In genomic region chr17:30658152-30658544, GRCm38 (mm10) we compare ENCODE assay signal across 7 mouse cellular contexts. TPM values are rescaled to one million over a fixed set of nuclear protein-coding genes. Genes with fewer than 3 reads are reported as not detected.
A peak's percentile ranks its signal among the peaks of the same experiment; 100 is the strongest.
DNase-seq lines count a peak whose midpoint lies in the region; ATAC-seq and TF ChIP-seq lines count a peak whose summit lies in the region.

No protein-coding gene starts in this region.

- DNase-seq in embryonic facial prominence, embryonic 11.5 days (ENCODE audit: low spot score) = peak; percentile 79
- DNase-seq in heart, embryonic 10.5 days (ENCODE audit: low spot score) = peak; percentile 80
- peak; percentile 62 to 85 for DNase-seq in spleen, postnatal 4 days (ENCODE audit: low spot score in 2 of 2)

- no peaks in the 10 kb centered on the region for H3K27me3 ChIP-seq in embryonic facial prominence, embryonic 11.5 days (ENCODE audit: control insufficient read depth, insufficient read depth, low read length)
- H3K27me3 ChIP-seq in heart, embryonic 10.5 days (ENCODE audit: insufficient read depth, poor library complexity, severe bottlenecking) = no peaks in the 10 kb centered on the region
- no peaks in the 10 kb centered on the region for H3K27me3 ChIP-seq in kidney, embryonic 14.5 days (ENCODE audit: control insufficient read depth, insufficient read depth, low read length)
- no peaks in the 10 kb centered on the region for H3K27me3 ChIP-seq in limb, embryonic 13.5 days
- no peaks in the 10 kb centered on the region for H3K27me3 ChIP-seq in midbrain, embryonic 16.5 days (ENCODE audit: control insufficient read depth, insufficient read depth, low read depth, low read length)

- no peaks in the 10 kb centered on the region for H3K4me1 ChIP-seq in bone marrow, adult 2 months (ENCODE audit: control insufficient read depth, insufficient read depth, low read length)
- H3K4me1 ChIP-seq in embryonic facial prominence, embryonic 11.5 days (ENCODE audit: control insufficient read depth, insufficient read depth, low read length) = no peaks in the 10 kb centered on the region
- peaks cover 4% of the 10 kb centered on the region; the same call in 1 of the 2 replicates for H3K4me1 ChIP-seq in heart, embryonic 10.5 days
- no peaks in the 10 kb centered on the region for H3K4me1 ChIP-seq in kidney, embryonic 14.5 days (ENCODE audit: control insufficient read depth, insufficient read depth, low read length)
- H3K4me1 ChIP-seq in limb, embryonic 13.5 days = peaks cover 7% of the 10 kb centered on the region; the same call in 1 of the 2 replicates
- peaks cover 8% of the 10 kb centered on the region for H3K4me1 ChIP-seq in midbrain, embryonic 16.5 days (ENCODE audit: control insufficient read depth, insufficient read depth, low read length)

- H3K36me3 ChIP-seq in embryonic facial prominence, embryonic 11.5 days (replicated peaks; ENCODE audit: control insufficient read depth, insufficient read depth, low read depth, low read length) = no peaks in the 10 kb centered on the region
- peaks cover 3% of the 10 kb centered on the region; the same call in 1 of the 2 replicates for H3K36me3 ChIP-seq in heart, embryonic 10.5 days
- H3K36me3 ChIP-seq in kidney, embryonic 14.5 days (ENCODE audit: control insufficient read depth, insufficient read depth, low read length) = no peaks in the 10 kb centered on the region
- no peaks in the 10 kb centered on the region for H3K36me3 ChIP-seq in limb, embryonic 13.5 days
- no peaks in the 10 kb centered on the region for H3K36me3 ChIP-seq in midbrain, embryonic 16.5 days (ENCODE audit: control insufficient read depth, insufficient read depth, low read length)

- TF ChIP-seq CTCF in bone marrow, adult 2 months (IDR thresholded peaks at IDR 0.05; ENCODE audit: control insufficient read depth, insufficient read depth, low read length) = no peak

- no peak; the same call in 1 of the 2 replicates for ATAC-seq in embryonic facial prominence, embryonic 11.5 days (replicated peaks; ENCODE audit: insufficient number of reproducible peaks, low FRiP score, low TSS enrichment, low read depth)
- peak; percentile 81 for ATAC-seq in kidney, embryonic 14.5 days (ENCODE audit: low FRiP score, low TSS enrichment)
- peak; percentile 67 for ATAC-seq in limb, embryonic 13.5 days (ENCODE audit: low FRiP score, low read depth)
- peak; percentile 81 for ATAC-seq in midbrain, embryonic 16.5 days

- peak overlapping the region; percentile 35; the same call in 1 of the 2 replicates for H3K9ac ChIP-seq in embryonic facial prominence, embryonic 11.5 days (replicated peaks; ENCODE audit: low read length)
- H3K9ac ChIP-seq in kidney, embryonic 14.5 days (ENCODE audit: low read depth, low read length) = peak overlapping the region; percentile 14; the same call in 1 of the 2 replicates
- H3K9ac ChIP-seq in limb, embryonic 13.5 days = peak overlapping the region; percentile 45; the same call in 1 of the 2 replicates
- 0 out of 2 replicates have a peak overlapping the region, but pooled peaks have one; percentile 58 for H3K9ac ChIP-seq in midbrain, embryonic 16.5 days (ENCODE audit: low read depth, low read length)

- H3K27ac ChIP-seq in bone marrow, adult 2 months (ENCODE audit: control insufficient read depth, insufficient read depth, low read depth, low read length, poor library complexity) = no peak overlapping the region
- no peak overlapping the region for H3K27ac ChIP-seq in embryonic facial prominence, embryonic 11.5 days (replicated peaks; ENCODE audit: low read depth, low read length)
- peak overlapping the region; percentile 2; the same call in 1 of the 2 replicates for H3K27ac ChIP-seq in heart, embryonic 10.5 days
- H3K27ac ChIP-seq in kidney, embryonic 14.5 days (ENCODE audit: low read depth, low read length) = peak overlapping the region; percentile 13; the same call in 1 of the 2 replicates
- H3K27ac ChIP-seq in limb, embryonic 13.5 days = peak overlapping the region; percentile 48; the same call in 1 of the 2 replicates
- H3K27ac ChIP-seq in midbrain, embryonic 16.5 days (ENCODE audit: low read length) = peak overlapping the region; percentile 71

- WGBS in bone marrow, adult 2 months = 44% methylated on average over 13 of the region's 13 CpGs
- WGBS in embryonic facial prominence, embryonic 11.5 days = 10% methylated on average over 13 of the region's 13 CpGs
- WGBS in heart, embryonic 10.5 days = 12% methylated on average over 13 of the region's 13 CpGs
- 9% methylated on average over 13 of the region's 13 CpGs for WGBS in kidney, embryonic 14.5 days
- WGBS in limb, embryonic 13.5 days = 11% methylated on average over 13 of the region's 13 CpGs
- WGBS in midbrain, embryonic 16.5 days = 9% methylated on average over 13 of the region's 13 CpGs

- peak overlapping the region; percentile 45 for H3K4me3 ChIP-seq in bone marrow, adult 2 months (replicated peaks; ENCODE audit: control insufficient read depth, low read depth, low read length)
- peak overlapping the region; percentile 31 for H3K4me3 ChIP-seq in embryonic facial prominence, embryonic 11.5 days (ENCODE audit: low read depth, low read length)
- peak overlapping the region; percentile 47 for H3K4me3 ChIP-seq in heart, embryonic 10.5 days
- H3K4me3 ChIP-seq in kidney, embryonic 14.5 days (ENCODE audit: low read length) = peak overlapping the region; percentile 22
- H3K4me3 ChIP-seq in limb, embryonic 13.5 days = peak overlapping the region; percentile 42
- H3K4me3 ChIP-seq in midbrain, embryonic 16.5 days (ENCODE audit: low read depth, low read length) = peak overlapping the region; percentile 34

- no peak for TF ChIP-seq POLR2A in bone marrow, adult 2 months (IDR thresholded peaks at IDR 0.05; ENCODE audit: borderline replicate concordance, control insufficient read depth, low read depth, low read length)

- H3K4me2 ChIP-seq in embryonic facial prominence, embryonic 11.5 days (ENCODE audit: low read depth, low read length) = peak overlapping the region; percentile 14
- H3K4me2 ChIP-seq in kidney, embryonic 14.5 days (replicated peaks; ENCODE audit: low read depth, low read length) = peak overlapping the region; percentile 31
- H3K4me2 ChIP-seq in limb, embryonic 13.5 days (replicated peaks) = peak overlapping the region; percentile 64
- peak overlapping the region; percentile 54 for H3K4me2 ChIP-seq in midbrain, embryonic 16.5 days (ENCODE audit: low read length)

- H3K9me3 ChIP-seq in embryonic facial prominence, embryonic 11.5 days (replicated peaks; ENCODE audit: control insufficient read depth, low read length) = no peaks in the 10 kb centered on the region
- H3K9me3 ChIP-seq in heart, embryonic 10.5 days = no peaks in the 10 kb centered on the region
- H3K9me3 ChIP-seq in kidney, embryonic 14.5 days (ENCODE audit: control insufficient read depth, low read length) = no peaks in the 10 kb centered on the region; the same call in 1 of the 2 replicates
- H3K9me3 ChIP-seq in limb, embryonic 13.5 days = no peaks in the 10 kb centered on the region
- H3K9me3 ChIP-seq in midbrain, embryonic 16.5 days (replicated peaks; ENCODE audit: control insufficient read depth, low read length, poor library complexity, severe bottlenecking) = no peaks in the 10 kb centered on the region

RNA-seq across cellular contexts. Expression of gene Glo1, which starts 31.5 kb away (rescaled TPM):
- polyA plus RNA-seq in bone marrow, adult 2 months (2011; ENCODE audit: insufficient read depth, insufficient read length, low replicate concordance, missing spikeins) = 65.2 and 80.9 TPM in 2 replicates
- polyA plus RNA-seq in embryonic facial prominence, embryonic 11.5 days (2014; fragmentation: Nextera tagmentation; extraction: Ambion mirVana) = 268 and 275 TPM in 2 replicates
- polyA plus RNA-seq in heart, embryonic 10.5 days (2016; fragmentation: Nextera tagmentation; extraction: Ambion mirVana) = 219 and 228 TPM in 2 replicates
- polyA plus RNA-seq in kidney, embryonic 14.5 days (2014; fragmentation: Nextera tagmentation; extraction: Ambion mirVana) = 233 and 242 TPM in 2 replicates
- 209 and 211 TPM in 2 replicates for polyA plus RNA-seq in limb, embryonic 13.5 days (2015; fragmentation: Nextera tagmentation; extraction: Ambion mirVana)
- polyA plus RNA-seq in midbrain, embryonic 16.5 days (2015; fragmentation: Nextera tagmentation; extraction: Ambion mirVana) = 160 and 162 TPM in 2 replicates

RNA-seq across cellular contexts. Expression of gene Dnah8, which starts 34.0 kb away (rescaled TPM):
- 9.6 and 24.6 TPM in 2 replicates for polyA plus RNA-seq in bone marrow, adult 2 months (2011; ENCODE audit: insufficient read depth, insufficient read length, low replicate concordance, missing spikeins)
- polyA plus RNA-seq in embryonic facial prominence, embryonic 11.5 days (2014; fragmentation: Nextera tagmentation; extraction: Ambion mirVana) = 1.3 and 1.5 TPM in 2 replicates
- polyA plus RNA-seq in heart, embryonic 10.5 days (2016; fragmentation: Nextera tagmentation; extraction: Ambion mirVana) = 3.0 and 3.4 TPM in 2 replicates
- polyA plus RNA-seq in kidney, embryonic 14.5 days (2014; fragmentation: Nextera tagmentation; extraction: Ambion mirVana) = 0.57 and 0.61 TPM in 2 replicates
- 0.72 and 1.1 TPM in 2 replicates for polyA plus RNA-seq in limb, embryonic 13.5 days (2015; fragmentation: Nextera tagmentation; extraction: Ambion mirVana)
- 2.0 and 2.9 TPM in 2 replicates for polyA plus RNA-seq in midbrain, embryonic 16.5 days (2015; fragmentation: Nextera tagmentation; extraction: Ambion mirVana)

Comparison
In these comparisons a context has a peak if more than half of its experiments do, and no peak if none do; other contexts are left out.
1. H3K27ac ChIP-seq: peak in heart, embryonic 10.5 days (single experiment), kidney, embryonic 14.5 days (single experiment), limb, embryonic 13.5 days (single experiment) and midbrain, embryonic 16.5 days (single experiment); none in bone marrow, adult 2 months (single experiment) and embryonic facial prominence, embryonic 11.5 days (single experiment).
2. H3K4me2 ChIP-seq: peak in every context shown above with its lines; median percentile 64 in limb, embryonic 13.5 days; 54 in midbrain, embryonic 16.5 days; 31 in kidney, embryonic 14.5 days; 14 in embryonic facial prominence, embryonic 11.5 days.
3. Peak in every context shown above with its lines, with median percentiles within 50 percentile points of each other: H3K4me3 ChIP-seq, DNase-seq and H3K9ac ChIP-seq.